Mouse (Mus musculus) induced T-regulatory cell, adult 2 months (primary cell): ENCODE results near the gene Aven.

Source experiments
- DNase-seq: peaks from one replicate; pipeline ENCODE4 v3.0.0-alpha.2; 2012; ENCODE audit warnings: low read depth

Gene Aven

GRCm38 (mm10) chr2:112490483-112491196, 2.1 kb upstream of the Aven start:
- DNase-seq, result no peak

GRCm38 (mm10) chr2:112491629-112492028, 1.1 kb upstream of the Aven start:
- peak; percentile 25 for DNase-seq

GRCm38 (mm10) chr2:112492431-112492855, 321 bp upstream of the Aven start:
- DNase-seq, result peak; percentile 74

- no peak for DNase-seq
These were observed 936 bp downstream of the Aven start for GRCm38 (mm10) chr2:112493539-112494260.

- no peak for DNase-seq
These were observed 5.1 kb downstream of the Aven start for GRCm38 (mm10) chr2:112497851-112498250.

DNA sequence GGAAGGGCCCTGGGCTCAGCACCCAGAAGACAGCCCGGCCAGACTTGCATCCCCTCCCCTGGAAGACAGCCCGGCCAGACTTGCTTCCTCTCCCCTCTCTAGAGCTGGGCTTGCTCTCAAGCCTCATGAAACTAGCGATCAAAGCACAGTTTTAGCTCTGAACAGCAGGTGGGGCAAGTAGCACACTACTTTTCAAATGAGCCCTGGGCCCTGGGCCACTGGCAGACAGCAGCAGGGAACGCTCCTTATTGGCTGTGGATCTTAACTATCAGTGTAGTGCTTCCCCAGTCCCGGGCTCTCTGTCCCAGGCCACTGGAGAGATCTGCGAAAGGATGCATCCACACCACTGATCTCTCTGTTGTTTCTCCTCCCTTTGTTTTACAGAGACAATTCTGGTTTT, 8.4 kb downstream of the Aven start:
- peak; percentile 89 for DNase-seq

GRCm38 (mm10) chr2:112503978-112504377, 11.2 kb downstream of the Aven start:
- no peak for DNase-seq

- DNase-seq, result peak; percentile 49
These were observed 14.2 kb downstream of the Aven start for GRCm38 (mm10) chr2:112506841-112507435.

DNA sequence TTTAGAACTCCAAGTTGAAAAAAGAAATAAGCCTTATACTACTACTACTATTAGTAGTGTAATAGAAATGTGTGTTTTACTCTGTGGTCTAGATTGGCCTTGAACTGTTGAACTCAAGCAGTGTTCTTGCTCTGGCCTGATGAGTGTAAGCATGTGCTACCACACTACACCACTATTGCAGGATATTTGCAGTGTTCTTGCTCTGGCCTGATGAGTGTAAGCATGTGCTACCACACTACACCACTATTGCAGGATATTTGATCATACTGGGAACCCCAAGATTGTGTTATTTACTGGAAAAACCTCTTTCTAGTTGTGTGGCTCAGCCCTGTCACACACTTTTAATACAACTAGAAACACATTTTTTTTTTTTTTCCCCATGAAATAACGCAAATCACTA, 14.7 kb downstream of the Aven start:
- DNase-seq, result peak; percentile 49

- DNase-seq, result peak; percentile 90
These were observed 17.4 kb downstream of the Aven start for GRCm38 (mm10) chr2:112510140-112510539.

DNA sequence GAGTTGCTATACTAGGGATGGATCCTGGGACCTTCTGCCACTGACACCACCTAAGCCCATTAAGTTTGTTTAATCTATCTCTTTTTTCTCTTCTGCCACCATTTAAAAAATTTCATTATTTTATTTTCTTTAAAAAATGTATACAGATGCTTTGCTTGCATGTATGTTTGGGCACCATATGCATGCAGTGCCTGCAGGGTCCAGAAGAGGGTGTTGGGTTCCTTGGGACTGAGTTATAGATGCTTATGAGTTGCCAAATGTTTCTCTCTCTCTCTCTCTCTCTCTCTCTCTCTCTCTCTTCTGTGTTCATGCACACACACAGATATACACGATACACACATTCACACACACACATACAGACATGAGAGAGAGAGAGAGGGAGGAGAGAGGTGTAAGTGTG, 20.3 kb downstream of the Aven start:
- DNase-seq, result peak; percentile 58

DNA sequence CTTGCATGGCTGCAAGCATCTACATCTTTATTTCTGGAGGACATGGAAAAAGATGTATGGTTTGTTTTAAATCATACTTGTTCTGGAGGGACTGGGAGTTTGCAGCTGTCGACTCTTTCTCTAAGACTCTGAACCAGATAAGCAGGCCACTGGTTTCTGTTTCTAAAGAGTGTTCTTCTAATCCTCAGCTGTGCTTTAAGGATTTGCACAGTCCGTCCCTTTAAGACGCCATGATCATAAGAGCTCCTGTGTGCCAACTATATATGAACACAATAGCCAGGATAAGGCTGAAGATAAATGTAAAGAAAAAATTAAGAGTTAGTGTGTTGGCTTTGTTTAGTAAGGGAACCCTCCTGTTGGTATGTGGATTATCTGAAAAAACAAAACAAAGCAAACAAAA, 24.0 kb downstream of the Aven start:
- peak; percentile 32 for DNase-seq

DNA sequence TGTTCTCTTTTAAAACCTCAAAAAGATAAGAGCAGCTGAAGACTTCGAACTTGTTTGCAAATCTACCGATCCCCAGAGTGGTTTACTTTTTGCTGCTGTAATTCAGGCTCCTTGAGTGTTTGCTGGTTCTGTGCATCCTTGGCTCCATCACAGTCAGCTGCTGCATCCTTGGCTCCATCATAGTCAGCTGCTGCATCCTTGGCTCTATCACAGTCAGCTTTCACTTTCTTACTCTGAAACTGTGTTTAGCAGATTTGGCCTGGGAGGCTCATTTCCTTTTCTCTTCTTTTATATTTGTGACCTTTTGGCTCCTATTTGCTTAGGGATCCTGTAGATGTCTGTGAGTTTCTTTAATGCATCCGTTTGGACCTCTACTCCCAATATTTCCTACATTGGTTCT, 24.5 kb downstream of the Aven start:
- DNase-seq, result peak; percentile 66

DNA sequence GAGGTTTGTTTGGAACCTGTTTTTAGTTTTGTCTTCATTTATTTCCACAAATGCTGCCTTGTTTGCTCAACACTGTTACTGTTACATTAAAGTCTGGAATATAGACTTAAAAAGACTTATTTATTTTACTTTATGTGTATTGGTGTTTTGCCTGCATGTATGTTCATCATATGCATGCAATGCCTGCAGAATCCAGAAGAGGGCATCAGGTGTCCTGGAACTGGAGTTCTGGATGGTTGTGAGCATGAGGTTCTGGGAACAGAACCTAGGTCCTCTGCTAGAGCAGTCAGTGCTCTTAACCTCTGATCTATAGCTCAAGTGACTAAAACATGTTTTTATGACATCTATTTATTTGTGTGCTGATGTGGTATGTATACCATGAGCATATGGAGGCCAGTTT, 25.8 kb downstream of the Aven start:
- peak; percentile 35 for DNase-seq

DNA sequence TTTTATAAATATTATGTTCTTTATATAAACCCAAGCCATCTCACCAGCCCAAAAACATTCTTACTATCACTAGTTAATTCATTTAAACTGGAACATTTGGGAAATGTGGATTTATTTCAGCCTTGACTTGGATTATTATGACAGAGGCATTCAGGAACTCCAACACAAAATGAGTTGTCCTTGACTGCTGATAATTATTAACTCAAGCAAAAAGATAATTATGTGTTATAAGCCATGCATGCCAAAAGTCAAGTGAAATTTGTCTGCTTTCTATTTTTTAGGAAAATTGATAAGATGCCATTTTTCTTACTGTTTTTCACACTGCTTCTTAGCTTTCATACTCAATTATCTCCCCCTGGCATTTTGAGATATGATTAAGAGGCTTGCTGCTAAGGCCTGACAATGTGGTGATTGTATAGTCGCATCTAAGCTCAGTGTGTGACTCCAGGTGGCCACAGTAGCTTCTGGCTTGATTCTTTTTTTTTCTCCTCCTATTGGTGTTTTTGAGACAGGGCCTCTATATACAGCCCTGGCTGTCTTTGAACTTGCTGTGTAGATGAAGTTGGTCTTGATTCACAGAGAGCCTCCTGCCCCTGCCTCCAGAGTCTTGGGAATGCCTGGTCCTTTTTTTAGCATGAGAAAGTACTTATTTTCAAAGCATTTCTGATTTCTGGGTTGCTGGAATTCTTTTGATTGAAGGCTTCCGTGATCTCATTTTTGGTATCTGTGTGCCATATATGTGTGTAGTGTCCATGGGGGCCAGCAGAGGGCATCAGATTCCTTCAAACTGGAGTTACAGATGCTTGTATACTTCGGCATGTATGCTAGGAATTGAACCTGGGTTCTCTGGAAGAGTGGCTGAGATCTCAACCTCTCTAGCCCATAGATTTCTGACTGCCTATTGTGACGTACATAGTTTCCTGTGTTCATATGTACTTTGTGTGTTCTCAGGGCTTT, 28.0 kb downstream of the Aven start:
- DNase-seq, result peak; percentile 23

GRCm38 (mm10) chr2:112526933-112527332, 34.2 kb downstream of the Aven start:
- DNase-seq, result no peak

GRCm38 (mm10) chr2:112532812-112533496, 40.2 kb downstream of the Aven start:
- DNase-seq, result no peak

DNA sequence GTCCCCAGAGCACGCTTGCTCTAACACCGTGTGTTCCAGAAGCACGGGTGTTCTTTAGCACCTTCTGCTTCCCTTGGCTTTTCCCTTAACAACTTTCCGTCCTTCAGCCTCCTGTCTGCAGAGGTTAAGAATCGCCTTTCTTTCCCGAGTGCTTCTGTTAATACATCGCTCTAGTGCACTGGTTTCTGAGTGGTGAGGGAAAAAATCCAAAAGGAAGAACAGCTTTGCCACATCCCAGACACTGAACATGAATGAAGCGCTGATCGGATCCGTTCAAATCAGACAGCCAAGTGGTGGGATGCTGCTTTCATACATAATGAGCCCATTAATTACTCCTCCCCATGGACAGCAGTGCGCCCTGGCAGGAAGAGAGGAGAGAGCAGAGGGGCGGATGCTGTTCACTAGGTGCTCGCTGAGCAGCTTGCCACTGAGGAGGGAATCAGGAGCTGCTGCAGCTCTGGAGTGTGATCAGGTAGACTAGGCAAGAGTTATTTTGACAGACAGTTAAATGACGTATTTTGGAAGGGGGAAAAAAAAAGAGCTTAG, 42.0 kb downstream of the Aven start:
- no peak for DNase-seq

DNA sequence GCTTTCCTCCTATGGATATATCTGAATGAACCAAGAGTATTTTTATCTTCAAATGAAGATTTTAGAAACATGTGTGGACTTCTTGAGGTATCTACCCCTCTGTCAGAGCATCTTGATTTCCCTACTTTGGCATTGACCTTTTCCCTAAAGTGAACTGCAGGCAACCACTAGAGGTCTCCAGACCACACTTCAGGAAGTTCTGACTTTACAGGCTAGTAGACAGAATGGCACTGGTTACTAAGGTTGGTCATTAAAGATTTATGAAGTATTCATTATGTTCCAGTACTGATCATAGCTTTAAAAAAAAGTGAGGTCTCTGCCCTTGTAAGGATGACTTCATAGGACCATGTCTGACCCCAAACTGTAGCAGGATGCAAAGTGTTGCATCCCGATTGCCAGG, 46.0 kb downstream of the Aven start:
- peak; percentile 31 for DNase-seq

- DNase-seq, result no peak
These were observed 49.0 kb downstream of the Aven start for GRCm38 (mm10) chr2:112541695-112542285.

- peak; percentile 7 for DNase-seq
These were observed 63.8 kb downstream of the Aven start for GRCm38 (mm10) chr2:112556527-112556926.
